Mouse (Mus musculus) right cerebral cortex, postnatal 10 days (tissue): ENCODE measurements around the gene Med10.
A peak's percentile ranks its signal among the peaks of the same experiment; 100 is the strongest.

Source experiments
- DNase-seq, 2 experiments: peaks; one replicate each; pipeline ENCODE4 v3.0.0; 2021; ENCODE audit warnings: low spot score in 2 of 2

The Med10 gene

DNA sequence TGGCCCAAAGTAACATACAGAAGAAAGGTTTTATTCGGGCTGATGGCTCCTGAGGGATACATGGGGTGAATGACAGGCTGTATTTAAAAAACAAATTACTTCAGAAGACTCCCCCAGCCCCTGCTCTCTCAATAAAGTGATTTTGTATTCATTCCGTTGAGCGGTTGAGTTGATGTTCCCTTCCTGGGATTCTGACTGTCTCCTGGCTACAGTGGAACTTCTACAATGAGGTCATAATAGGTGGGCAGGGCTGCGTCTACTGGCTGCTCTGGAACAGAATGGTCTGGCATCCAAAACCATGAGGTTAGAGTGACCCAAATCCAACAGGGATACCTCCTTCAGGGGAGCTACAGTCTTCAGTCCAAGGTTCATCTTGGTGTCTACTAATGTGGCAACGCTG is at the start of gene Med10:
Gene Med10 (plus strand): TSS at position 301 of the 400 bp plus-strand sequence.
- DNase-seq = no peak

DNA sequence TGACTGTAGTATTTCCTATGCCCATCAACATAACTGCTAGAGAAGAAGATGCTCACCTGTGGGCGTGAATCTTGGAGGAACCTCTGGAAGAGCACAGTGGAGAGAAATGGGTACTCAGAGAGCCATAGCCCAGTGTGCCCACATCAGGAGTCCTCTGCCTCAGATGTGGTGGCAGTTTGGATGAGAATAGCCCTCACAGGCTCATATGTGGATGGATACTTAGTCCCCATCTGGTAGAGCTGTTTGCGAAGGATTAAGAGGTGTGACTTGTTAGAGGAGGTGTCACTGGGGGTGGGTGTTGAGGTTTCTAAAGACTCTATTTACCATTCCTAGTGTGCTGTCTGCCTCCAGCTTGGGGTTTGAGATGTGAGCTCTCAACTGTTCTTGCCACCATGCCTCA is 49.3 kb upstream of the Med10 start:
- DNase-seq = no peak

DNA sequence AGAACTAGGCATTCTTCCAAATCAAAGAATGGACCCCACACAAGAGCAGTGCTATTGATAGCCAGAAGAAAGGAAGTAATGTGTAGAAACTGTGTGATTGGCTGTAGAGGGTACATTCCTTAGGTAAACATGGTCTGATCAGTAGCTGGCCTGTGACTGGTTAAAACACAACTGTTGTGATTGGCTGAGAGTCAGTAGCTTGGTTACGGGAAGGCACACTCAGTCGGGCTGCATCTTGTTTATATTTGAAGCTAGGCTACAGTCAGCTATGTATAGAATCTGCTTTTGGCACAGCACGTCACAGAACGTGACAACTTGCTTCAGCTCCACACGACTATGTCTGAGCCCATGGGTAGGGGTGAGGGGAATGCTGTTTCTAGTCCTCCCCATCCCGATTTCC is 43.2 kb upstream of the Med10 start:
- DNase-seq = peak; percentile 71 to 91

DNA sequence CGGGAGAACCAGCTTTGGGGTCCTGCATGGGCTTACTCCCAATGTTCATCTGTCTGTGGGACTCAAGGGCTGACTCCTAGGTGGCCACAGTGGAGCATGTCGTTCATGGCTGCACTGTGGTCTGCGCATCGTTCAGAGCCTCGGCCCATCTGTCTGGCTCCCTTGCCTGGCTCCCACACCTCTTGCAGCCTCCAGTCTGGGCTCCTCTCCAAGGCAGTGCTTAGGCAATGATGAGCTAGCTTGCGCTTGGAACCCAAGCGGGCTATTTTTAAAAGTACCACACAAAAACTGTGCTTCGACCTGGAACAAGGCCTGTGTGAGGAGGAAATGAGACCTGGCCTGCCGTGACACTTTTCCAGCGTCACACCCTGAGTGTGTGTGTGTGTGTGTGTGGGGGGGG is 40.8 kb upstream of the Med10 start:
- peak; percentile 92 to 94 for DNase-seq

DNA sequence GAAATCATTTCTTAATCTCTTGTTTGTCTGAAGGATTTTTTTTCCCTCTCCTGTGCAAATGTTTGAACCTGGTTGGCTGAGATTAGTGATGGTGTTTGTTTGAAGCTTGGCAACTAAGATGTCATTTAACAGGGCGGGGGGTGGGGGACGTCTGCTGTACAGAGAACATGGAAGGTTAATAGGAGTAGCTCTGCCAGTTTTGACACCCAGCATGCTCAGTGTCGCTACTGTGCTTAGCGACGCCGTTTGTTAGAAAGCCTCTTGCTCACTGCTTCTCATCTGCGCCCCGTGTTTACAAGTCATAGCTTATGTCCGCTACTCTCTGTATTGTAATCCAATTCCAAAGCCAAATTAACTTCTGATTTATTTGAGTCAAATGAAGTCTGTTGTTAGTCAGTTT is 37.5 kb upstream of the Med10 start:
- DNase-seq = no peak

DNA sequence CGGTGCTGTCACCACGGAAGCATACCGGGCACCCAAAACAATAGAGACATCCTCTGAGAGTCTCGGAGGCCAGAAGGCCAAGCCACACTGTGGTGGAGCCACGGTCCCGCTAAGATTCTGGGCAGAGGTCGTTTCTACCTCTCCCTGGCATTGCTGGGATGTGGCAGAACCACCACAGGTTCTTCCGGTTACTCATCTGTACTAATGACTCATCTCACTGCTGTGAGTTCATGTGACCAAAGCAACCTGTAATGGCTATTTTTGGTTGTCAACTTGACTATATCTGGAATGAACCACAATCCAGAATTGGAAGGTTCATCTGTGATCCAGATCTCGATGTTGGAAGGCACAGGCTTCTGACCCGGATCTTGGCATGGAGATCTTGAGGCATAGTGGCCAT is 34.0 kb upstream of the Med10 start:
- no peak for DNase-seq

DNA sequence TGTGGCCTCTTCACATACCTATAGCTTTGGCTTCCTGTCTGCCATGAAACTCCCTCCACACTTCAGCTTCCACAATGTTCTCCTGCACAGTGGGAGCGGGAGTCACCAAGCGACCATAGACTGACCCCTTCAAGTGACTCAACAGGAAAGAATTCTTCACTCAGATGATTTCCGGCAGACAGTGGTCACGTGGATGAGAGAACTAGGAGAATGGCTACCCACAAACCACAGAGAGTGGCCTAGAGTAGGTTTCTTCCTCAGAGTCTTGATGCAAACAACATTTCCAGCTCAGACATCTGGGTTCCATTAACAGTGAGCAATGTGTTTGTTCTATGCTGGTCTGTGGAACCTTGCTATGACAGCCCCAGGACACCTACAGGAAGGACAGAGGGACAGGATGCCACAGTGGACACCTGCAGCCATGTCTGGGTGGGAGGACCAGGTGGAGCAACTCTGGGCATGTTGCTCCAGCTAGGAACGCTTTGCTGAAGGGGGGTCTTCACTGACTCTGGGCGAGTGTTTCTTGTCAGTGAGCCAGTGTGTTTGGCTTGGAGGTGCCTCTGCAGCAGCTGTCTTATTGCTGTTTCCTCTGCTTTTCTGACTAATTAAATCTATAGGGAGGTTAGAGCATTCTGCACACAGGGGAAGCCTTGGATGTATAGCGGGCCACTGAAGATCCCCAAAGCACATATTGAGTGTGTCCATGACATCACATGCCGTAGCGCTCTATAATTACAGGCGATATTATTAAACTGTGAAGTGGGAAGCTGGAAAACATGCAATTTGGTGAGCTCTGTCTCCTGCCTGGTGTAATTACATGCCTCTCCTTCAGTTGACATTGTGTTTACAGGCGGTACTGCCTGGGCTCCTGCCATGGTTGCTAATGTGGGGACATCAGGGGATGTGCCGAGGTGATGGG is 31.4 kb upstream of the Med10 start:
- DNase-seq = no peak

DNA sequence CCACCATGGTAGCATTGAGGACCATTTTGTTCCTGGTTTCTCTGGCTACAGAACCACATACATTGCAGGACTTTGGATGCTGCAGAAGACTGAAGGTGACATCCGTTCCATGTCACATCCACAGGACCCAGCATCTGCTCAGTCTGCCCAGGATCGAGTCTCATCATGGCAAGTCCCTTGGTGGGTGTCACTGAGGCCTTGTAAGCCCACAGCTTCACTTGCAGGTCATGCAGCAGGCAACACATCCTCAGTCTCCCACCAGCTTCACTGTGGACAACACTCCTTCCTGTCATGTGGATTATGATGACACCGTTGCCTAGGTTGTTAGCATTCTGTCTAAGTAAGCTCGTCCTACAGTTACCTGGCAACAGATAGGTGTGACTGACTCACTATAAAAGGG is 29.8 kb upstream of the Med10 start:
- DNase-seq = no peak

DNA sequence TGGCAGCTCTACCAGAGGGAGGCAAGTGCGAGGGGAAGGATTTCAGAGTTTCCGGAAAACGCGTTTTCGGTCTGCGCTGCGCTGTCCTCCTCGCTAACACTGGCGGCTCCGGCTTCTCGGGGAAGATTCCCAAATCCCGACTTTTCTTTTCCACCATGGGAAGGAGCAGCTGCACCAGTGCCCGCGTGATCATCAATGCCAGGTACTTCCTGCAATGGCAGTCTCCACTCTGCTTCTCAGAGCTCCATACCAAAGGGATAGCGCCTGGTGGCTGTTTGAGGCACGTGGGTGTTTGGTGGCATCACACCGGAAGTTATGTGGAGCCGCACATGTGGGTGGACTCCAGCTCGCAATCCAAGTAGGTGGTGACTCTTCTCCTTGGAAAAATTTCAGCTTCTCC is 24.0 kb upstream of the Med10 start:
- DNase-seq = peak; percentile 66 to 84

DNA sequence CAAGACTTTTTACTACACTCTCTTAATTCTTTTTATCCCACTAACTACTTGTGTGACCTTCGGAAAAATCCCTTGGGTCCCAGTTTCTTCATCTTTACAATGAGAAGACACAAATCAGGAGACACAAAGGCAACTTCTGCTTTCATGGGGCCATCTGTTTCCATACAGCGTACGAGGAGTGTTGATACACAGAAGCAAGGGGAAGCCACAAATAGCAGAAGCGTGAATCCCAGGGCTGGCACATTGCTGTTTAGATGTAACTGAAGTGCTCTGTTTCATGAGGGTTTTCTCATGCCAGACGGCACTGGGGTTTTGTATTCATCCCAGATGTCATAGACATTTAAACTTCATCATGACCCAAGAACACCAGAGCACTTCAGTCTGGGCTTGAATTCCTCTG is 13.5 kb upstream of the Med10 start:
- no peak for DNase-seq

DNA sequence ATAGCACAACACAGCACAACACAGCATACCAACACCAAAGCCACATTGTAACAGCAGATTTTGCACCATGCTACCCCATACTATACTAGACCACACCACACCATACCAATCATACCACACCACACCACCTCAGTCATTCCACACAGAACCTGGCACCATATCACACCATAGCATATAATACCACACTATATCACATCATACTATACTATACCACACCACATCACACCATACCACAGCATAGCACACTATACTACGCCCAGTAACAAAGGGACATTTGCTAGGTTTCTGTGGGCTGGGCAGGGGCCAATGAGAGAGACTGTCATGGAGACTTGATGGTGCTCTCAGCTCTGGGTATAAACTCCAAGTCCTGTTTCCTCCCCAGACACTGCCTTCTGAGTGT is 10.4 kb upstream of the Med10 start:
- no peak for DNase-seq

DNA sequence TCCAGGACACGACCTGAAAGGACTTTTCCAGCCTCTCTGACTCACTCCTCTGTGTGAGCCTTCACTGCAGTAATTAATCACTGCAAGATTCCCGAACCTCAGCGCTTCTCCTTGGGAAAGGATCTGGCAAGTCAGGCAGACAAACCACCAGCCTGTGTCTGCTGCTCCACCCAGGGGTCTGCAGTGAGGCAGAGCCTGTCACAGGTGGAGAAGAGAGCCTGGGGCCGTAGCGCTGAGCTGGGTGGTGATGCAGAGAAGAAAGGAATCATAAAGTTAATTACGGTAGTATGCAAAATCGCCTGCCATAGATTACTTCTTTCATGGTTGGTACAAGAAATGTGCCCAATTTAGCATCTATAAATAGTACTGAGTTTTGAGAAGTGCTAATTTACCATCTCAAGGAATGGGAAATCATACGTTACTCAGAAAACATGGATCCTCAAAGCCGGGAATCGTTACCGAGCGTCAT is 9.6 kb upstream of the Med10 start:
- no peak for DNase-seq

DNA sequence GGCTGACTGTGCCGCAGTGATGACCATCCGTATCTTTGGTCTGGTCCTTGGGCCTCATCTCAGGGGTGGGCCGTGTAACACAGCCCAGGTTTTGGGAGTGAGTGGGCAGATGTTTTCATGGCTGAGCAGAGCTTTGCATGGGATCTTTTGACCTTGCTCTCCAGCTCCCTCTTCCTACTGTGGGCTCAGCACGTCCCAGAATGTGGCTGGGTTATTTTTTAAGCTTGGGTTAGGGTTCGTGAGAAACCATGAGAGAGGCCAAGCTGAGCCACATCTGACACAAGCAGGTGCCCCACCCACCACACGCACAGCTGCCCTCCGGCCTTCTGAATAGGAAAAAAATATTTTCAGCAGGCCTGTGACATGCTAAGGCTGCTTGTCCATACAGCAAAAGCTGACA is 7.4 kb upstream of the Med10 start:
- DNase-seq = no peak

DNA sequence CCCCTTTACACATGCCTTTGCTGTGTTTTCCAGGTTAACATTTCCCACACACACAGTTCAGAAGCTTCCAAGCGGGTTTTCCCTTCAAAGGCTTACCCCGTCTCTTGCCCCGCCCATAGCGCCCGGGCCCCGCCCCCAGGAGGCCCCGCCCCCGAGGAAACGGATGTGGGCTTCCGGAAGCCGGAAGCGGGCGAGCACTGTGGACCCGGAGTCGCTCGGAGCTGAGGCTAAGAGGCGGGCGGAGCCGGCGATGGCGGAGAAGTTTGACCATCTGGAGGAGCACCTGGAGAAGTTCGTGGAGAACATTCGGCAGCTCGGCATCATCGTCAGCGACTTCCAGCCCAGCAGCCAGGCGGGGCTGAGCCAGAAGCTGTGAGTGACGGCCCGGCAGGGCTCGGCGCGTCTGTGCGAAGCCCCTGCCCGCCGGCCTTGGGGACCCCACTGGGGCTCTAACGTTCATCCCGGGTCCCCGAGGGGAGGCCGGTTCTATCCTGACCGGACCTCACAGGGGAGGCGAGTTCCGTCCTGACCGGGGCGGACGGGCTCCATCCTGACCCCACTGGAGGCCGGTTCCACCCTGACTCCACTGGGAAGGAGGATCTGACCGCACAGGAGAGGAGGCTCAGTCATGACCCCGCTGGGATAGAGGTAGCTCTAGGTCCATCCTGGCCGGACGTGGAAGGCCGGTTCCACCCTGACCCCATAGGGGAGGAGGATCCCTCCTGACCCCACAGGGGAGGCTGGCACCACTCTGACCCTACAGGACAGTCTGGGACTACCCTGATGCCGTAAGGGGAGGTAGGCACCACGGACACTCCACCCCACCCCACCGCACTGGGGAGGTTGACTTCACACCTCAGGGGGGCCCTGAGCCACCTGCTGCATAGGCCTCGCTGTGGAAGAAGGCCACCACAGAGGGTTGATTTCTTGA is 7.8 kb downstream of the Med10 start:
- DNase-seq = peak; percentile 90

DNA sequence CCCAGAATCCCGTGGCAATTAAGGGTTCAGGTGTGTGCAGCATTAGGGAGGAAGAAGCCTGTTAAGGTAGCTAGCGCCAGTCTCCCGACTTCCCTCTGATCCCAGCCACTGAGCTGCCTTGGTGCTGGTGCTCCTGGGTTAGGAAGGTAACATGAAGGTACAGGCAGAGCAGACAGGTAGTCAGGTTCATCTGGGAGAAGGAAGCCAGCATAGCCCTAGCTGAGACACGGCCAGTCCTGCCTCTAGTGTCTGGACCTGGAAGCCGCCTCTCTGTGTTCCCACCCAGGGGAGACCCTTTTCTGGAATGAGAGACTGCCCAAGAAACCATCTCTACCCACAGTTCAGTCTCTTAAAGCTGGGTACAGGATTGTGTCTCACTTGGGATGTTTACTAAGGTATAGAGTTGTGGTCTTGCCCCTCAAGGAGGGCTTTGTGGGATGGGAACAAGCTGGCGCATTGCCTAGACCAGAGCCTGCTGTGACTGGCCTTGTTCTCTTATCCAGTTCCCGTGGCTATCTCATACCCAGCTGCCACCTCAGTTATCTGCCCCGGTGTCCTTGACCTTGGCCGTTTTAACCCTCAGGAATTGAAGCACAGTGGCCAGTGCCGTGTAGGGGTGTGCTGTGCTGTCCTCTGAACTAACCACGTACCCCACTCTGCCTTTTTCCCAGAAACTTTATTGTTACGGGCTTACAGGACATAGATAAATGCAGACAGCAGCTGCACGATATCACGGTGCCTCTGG is 8.9 kb downstream of the Med10 start:
- no peak for DNase-seq

DNA sequence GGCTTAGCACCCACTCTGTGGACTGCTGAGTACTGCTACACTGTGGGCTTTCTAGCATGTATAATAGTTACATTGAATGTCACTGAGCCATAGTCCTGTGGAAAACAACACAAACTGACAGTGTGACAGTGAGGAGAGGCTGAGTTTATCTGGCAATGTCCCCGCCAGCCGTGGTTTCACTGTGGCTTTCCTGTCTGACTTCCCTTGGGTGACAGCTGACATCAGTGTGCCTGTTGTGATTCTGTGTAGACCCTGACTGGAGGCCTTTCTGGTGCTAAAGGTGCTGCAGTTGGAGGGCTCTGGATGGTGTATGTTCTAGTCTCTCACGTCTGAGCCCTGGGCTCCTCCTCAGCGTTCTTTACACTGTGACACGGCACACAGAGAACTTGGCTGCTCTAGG is 11.7 kb downstream of the Med10 start:
- no peak for DNase-seq

DNA sequence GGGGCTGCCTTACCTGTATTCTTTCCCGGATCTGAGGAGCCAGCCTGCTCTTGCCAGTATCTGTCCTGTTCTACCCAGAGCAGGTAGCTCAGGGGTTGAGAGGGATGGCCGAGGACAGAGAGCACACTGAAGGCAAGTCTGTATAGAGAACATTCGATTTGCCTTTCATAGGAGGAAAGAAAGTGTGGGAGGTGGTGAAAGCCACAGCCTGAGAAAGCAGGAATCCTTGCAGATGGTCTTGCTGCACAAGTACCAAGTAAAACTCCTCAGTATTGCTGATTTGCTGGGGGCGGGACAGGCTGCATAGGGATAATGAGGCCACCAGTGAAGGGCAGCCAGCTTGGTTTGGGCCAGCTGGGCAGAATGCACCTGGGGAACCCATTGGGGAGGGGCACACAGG is 16.1 kb downstream of the Med10 start:
- no peak for DNase-seq

DNA sequence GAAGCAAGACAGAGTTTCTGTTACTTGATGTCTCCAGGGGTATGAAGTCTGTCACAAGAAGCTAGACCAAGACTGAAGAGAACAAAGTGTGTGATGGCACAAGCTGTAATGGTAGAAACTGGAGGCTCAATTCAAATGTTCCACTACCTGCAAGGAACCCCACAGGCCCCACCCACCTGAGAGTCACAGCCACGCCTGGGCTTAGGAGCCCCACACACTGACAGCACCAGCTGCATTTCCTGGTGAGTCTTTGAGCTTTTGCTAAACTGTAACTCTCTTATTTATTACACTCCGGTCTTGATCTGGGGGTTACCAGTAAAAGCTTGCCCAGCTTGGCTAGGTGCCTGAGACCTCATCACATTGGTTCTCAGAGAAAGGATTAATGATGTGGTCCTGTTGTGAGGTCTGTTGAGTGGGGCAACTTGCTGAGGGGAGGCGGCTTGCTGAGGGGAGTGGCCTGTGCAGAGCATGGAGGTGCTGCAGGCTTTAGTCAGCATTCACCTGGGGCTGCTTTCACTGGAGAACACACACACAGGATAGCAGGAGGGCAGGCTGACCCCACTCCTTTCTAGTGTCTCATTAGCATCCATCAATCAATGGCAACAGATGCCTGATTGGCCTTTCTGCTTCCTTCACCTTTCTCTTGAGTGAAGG is 19.1 kb downstream of the Med10 start:
- DNase-seq = no peak

DNA sequence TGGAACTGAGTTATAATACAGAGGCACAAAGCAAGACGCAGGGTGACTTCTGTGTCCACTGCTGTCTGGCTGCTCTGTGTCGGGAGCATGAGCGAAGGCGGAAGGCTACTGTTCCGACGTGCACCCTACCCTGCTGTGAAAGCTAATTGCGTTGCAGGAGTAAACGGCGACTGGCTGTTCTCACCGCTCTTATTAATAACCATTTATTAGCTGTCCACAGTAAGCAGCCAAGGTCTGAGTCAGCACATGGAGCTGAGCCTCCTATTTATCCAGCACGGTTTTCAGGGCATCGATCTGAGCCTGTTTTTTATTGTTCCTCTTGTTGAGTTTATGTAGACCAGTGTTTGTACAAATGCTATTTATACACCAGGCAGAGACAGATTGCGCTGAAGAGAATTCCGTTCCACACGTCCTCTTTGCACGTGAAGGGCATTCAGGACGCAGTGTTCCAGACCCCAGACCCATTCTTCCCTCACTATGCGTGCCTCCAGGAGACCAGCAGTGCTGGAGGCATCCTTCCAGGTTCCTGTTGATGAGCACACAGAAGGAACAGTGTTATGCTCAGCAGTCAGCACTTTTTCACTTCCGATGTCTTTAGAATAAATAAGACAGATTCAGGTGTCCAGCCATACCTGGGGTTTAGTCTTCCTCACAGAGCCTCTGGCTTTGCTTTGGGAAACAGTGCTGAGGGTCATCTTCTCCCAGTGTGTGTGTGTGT is 21.9 kb downstream of the Med10 start:
- no peak for DNase-seq

DNA sequence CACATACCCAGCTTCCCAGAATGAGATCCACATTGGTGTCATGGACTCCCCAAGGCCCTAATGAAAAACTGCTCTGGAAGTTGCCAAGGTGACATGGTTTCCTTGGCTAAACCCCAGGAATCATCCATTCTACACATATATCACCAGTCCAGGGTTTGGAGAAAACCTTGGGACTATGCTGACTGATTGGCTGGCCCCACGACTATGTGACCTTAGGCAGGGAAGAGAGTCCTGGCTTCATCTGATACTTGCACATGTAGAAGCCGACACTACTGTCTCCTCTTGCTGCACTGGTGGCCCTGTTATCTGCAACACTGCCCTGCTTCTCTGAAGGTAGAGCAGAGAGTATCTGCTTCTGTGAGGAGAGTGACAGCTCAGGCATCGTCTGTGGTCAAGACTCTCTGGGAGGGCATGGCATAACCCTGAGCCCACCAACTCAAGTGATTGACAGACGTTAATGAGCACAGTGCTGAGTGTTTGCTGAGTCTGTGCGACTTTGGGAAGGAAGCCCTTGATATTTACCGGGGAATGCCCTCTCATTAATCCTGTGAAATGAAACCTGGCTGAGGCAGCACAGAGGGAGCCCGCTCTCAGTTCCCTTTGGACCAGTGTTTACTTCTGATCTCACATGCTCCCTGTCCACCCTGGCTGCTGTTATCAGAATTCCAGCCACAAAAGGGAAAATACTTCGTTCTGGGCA is 23.4 kb downstream of the Med10 start:
- DNase-seq = no peak
